20 mouse cellular contexts compared by ENCODE assay signal in genomic region chr11:100192992-100193391, GRCm38 (mm10). TPM values are rescaled to one million over a fixed set of nuclear protein-coding genes. Genes with fewer than 3 reads are reported as not detected.
DNase-seq lines count a peak whose midpoint lies in the region; ATAC-seq lines count a peak whose summit lies in the region.
"Had no signal": no experiment of that assay in that cellular context is flagged by ENCODE, and none has a peak within 500 bp of the region (broad histone marks: within the 10 kb centered on the region; RNA-seq: fewer than 3 reads in every experiment).

Krt9 (minus strand) TSS chr11:100193246.

- H3K9ac ChIP-seq in kidney, embryonic 15.5 days, result no peak within 1 kb of the TSS
- H3K9ac ChIP-seq in neural tube, embryonic 12.5 days, result no peak within 1 kb of the TSS
- no peak within 1 kb of the TSS for H3K9ac ChIP-seq in forebrain, embryonic 14.5 days (ENCODE audit: low read length)
- H3K9ac ChIP-seq: midbrain, embryonic 15.5 days had no signal

- H3K9me3 ChIP-seq in kidney, embryonic 15.5 days (replicated peaks), result no peaks in the 10 kb centered on the region
- H3K9me3 ChIP-seq in neural tube, embryonic 12.5 days, result no peaks in the 10 kb centered on the region
- H3K9me3 ChIP-seq in forebrain, embryonic 14.5 days (replicated peaks; ENCODE audit: control insufficient read depth, low read length), result no peaks in the 10 kb centered on the region
- H3K9me3 ChIP-seq: midbrain, embryonic 15.5 days had no signal

- 0 out of 2 replicates have a peak, but pooled peaks have one; percentile 52 for ATAC-seq in kidney, embryonic 15.5 days (replicated peaks; ENCODE audit: low FRiP score)
- ATAC-seq in neural tube, embryonic 12.5 days (ENCODE audit: low FRiP score, low read depth), result no peak; the same call in 1 of the 2 replicates
- no peak for ATAC-seq in forebrain, embryonic 14.5 days
- ATAC-seq: hindbrain, embryonic 16.5 days; midbrain, embryonic 15.5 days had no signal

- no peaks in the 10 kb centered on the region for H3K36me3 ChIP-seq in kidney, embryonic 15.5 days
- H3K36me3 ChIP-seq in neural tube, embryonic 12.5 days, result no peaks in the 10 kb centered on the region
- no peaks in the 10 kb centered on the region for H3K36me3 ChIP-seq in forebrain, embryonic 14.5 days (ENCODE audit: control insufficient read depth, insufficient read depth, low read length)
- H3K36me3 ChIP-seq: midbrain, embryonic 15.5 days had no signal

- peak within 1 kb of the TSS; percentile 30; the same call in 1 of the 2 replicates for H3K4me2 ChIP-seq in kidney, embryonic 15.5 days
- H3K4me2 ChIP-seq in neural tube, embryonic 12.5 days (replicated peaks), result peak within 1 kb of the TSS; percentile 17; the same call in 1 of the 2 replicates
- no peak within 1 kb of the TSS for H3K4me2 ChIP-seq in forebrain, embryonic 14.5 days (ENCODE audit: low read length)
- H3K4me2 ChIP-seq: midbrain, embryonic 15.5 days had no signal

- 23% methylated on average over 9 of the region's 9 CpGs for WGBS in kidney, embryonic 15.5 days
- 47% methylated on average over 9 of the region's 9 CpGs for WGBS in neural tube, embryonic 12.5 days
- 70% methylated on average over 9 of the region's 9 CpGs for WGBS in forebrain, embryonic 14.5 days

- DNase-seq in kidney, postnatal 25 days, result no peak
- no peak for DNase-seq in neural tube, embryonic 10.5 days (ENCODE audit: extremely low spot score, low spot score)
- peak; percentile 62 to 69 for DNase-seq in left cerebral cortex, postnatal 36 days (ENCODE audit: low spot score in 2 of 2)
- no peak for DNase-seq in adrenal gland, adult 2 months
- no peak for DNase-seq in heart, postnatal 14 days
- no peak for DNase-seq in forebrain, embryonic 14.5 days (ENCODE audit: low spot score)
- DNase-seq: adrenal gland, adult 8-10 months; cerebellum, postnatal 10 days; heart, adult 18-20 months; kidney, postnatal 10 days; lung, adult 18-20 months; lung, postnatal 4 days; thymus, postnatal 36 days had no signal

- H3K27ac ChIP-seq in kidney, embryonic 15.5 days, result no peak within 1 kb of the TSS
- no peak within 1 kb of the TSS for H3K27ac ChIP-seq in neural tube, embryonic 12.5 days
- no peak within 1 kb of the TSS for H3K27ac ChIP-seq in forebrain, embryonic 14.5 days (ENCODE audit: low read depth, low read length)
- H3K27ac ChIP-seq: midbrain, embryonic 15.5 days had no signal

- H3K4me3 ChIP-seq in kidney, embryonic 15.5 days (replicated peaks), result no peak within 1 kb of the TSS
- H3K4me3 ChIP-seq in neural tube, embryonic 12.5 days, result no peak within 1 kb of the TSS
- H3K4me3 ChIP-seq in forebrain, embryonic 14.5 days (ENCODE audit: low read depth, low read length), result no peak within 1 kb of the TSS
- H3K4me3 ChIP-seq: midbrain, embryonic 15.5 days had no signal

- intact Hi-C loops in left cerebral cortex, postnatal 36 days (cut with DNase I), result no loop called here
- intact Hi-C loops in heart, postnatal 14 days (cut with DNase I), result no loop called here

- 0 out of 2 replicates have a peak, but pooled peaks cover 3% of the 10 kb centered on the region for H3K27me3 ChIP-seq in kidney, embryonic 15.5 days
- H3K27me3 ChIP-seq in neural tube, embryonic 12.5 days (replicated peaks), result no peaks in the 10 kb centered on the region; the same call in 1 of the 2 replicates
- no peaks in the 10 kb centered on the region for H3K27me3 ChIP-seq in forebrain, embryonic 14.5 days (replicated peaks; ENCODE audit: control insufficient read depth, insufficient read depth, low read length)
- H3K27me3 ChIP-seq: midbrain, embryonic 15.5 days had no signal

- no peaks in the 10 kb centered on the region for H3K4me1 ChIP-seq in kidney, embryonic 15.5 days
- H3K4me1 ChIP-seq in neural tube, embryonic 12.5 days, result peaks cover 8% of the 10 kb centered on the region; the same call in 1 of the 2 replicates
- H3K4me1 ChIP-seq in forebrain, embryonic 14.5 days (ENCODE audit: control insufficient read depth, insufficient read depth, low read length), result no peaks in the 10 kb centered on the region
- H3K4me1 ChIP-seq: midbrain, embryonic 15.5 days had no signal

RNA-seq across cellular contexts. Expression of gene Krt9, which starts in this region (rescaled TPM):
- polyA plus RNA-seq in kidney, embryonic 15.5 days (2015; fragmentation: Nextera tagmentation; extraction: Ambion mirVana), result not detected in 2 replicates
- polyA plus RNA-seq in neural tube, embryonic 12.5 days (2016; fragmentation: Nextera tagmentation; extraction: Ambion mirVana), result 0.11 TPM in 1 of 2 replicates, not detected in the other
- 1 to 10 TPM; 2.0 to 4.0 TPM for total RNA-seq in left cerebral cortex, postnatal 36 days (2021)
- not detected for total RNA-seq in adrenal gland, adult 2 months (2021)
- polyA plus RNA-seq in adrenal gland, adult 2 months (2012; rRNA removed), result not detected in 2 replicates
- total RNA-seq in heart, postnatal 14 days (2021), result not detected
- not detected in 2 replicates for polyA plus RNA-seq in forebrain, embryonic 14.5 days (2014; fragmentation: Nextera tagmentation; extraction: Ambion mirVana)
- total RNA-seq: heart, adult 18-20 months; neutrophil, adult 5-6 weeks had no signal
- polyA plus RNA-seq: embryonic facial prominence, embryonic 11.5 days; heart, postnatal 0 days; midbrain, embryonic 15.5 days had no signal

Comparison
In these comparisons a context has a peak if more than half of its experiments do, and no peak if none do; other contexts are left out.
1. Peak in ATAC-seq and H3K4me2 ChIP-seq in kidney, embryonic 15.5 days; RNA of the gene not detected or under 1 TPM.
2. DNase-seq: peak in left cerebral cortex, postnatal 36 days (2 of 2); none in kidney, postnatal 25 days (0 of 2), neural tube, embryonic 10.5 days (single experiment), adrenal gland, adult 2 months (single experiment), heart, postnatal 14 days (0 of 2) and forebrain, embryonic 14.5 days (single experiment).